Mouse (Mus musculus): ENCODE measurements around the gene Gm7682. TPM values are rescaled to one million over a fixed set of nuclear protein-coding genes. Genes with fewer than 3 reads are reported as not detected.
"Not testable (repeated sequence)": the region's sequence is repeated elsewhere in the genome, so short reads cannot be mapped to it uniquely, and the experiment has no call there.

Gm7682 gene
- not detected for total RNA-seq (2021)
- long read RNA-seq, experiment 1: 0 reads
- long read RNA-seq, experiment 2: 0 reads

- intact Hi-C loops (cut with DNase I); DNase-seq (ENCODE audit: low spot score in 2 of 2): not testable (repeated sequence)
Observed at GRCm38 (mm10) chr5:94445484-94445883, at the start of gene Gm7682. Gm7682 (plus strand) TSS chr5:94445784.

Other genes starting within 250 kb of the Gm7682 start
- gene Gm3106, start 227.8 kb upstream of the Gm7682 start, total RNA-seq (2021): not detected
- not detected for gene A430089I19Rik, start 139.0 kb upstream of the Gm7682 start, total RNA-seq (2021)
- not detected for gene Gm6502, start 131.3 kb upstream of the Gm7682 start, total RNA-seq (2021)
- gene AA792892, start 106.0 kb upstream of the Gm7682 start, total RNA-seq (2021): not detected
- not detected for gene Gm3139, start 80.5 kb downstream of the Gm7682 start, total RNA-seq (2021)
- gene Gm3147, start 170.6 kb downstream of the Gm7682 start, total RNA-seq (2021): not detected
- not detected for gene Gm6509, start 178.2 kb downstream of the Gm7682 start, total RNA-seq (2021)
- not detected for gene Gm6205, start 202.6 kb downstream of the Gm7682 start, total RNA-seq (2021)